Mouse (Mus musculus): ENCODE data around the gene Rad51c. TPM values are rescaled to one million over a fixed set of nuclear protein-coding genes. Genes with fewer than 3 reads are reported as not detected.
"Not testable (repeated sequence)": the region's sequence is repeated elsewhere in the genome, so short reads cannot be mapped to it uniquely, and the experiment has no call there.

The Rad51c gene
- polyA plus RNA-seq, 1 experiment from 2014 or later: 6.5 TPM

- H3K36me3 ChIP-seq: no peaks in the 10 kb centered on the region
- WGBS: 83% methylated on average over 4 of the region's 4 CpGs
- no peak overlapping the region for H3K4me3 ChIP-seq (replicated peaks)
- no peak overlapping the region for H3K27ac ChIP-seq
- no peaks in the 10 kb centered on the region for H3K27me3 ChIP-seq (replicated peaks)
- ATAC-seq (ENCODE audit: insufficient read depth, low FRiP score, low read depth): no peak
- H3K9ac ChIP-seq: no peak overlapping the region
- H3K4me2 ChIP-seq: no peak overlapping the region
- H3K9me3 ChIP-seq: no peaks in the 10 kb centered on the region
- no peaks in the 10 kb centered on the region for H3K4me1 ChIP-seq
These were observed 24.6 kb upstream of the Rad51c start for GRCm38 (mm10) chr11:87429363-87429762.

DNA sequence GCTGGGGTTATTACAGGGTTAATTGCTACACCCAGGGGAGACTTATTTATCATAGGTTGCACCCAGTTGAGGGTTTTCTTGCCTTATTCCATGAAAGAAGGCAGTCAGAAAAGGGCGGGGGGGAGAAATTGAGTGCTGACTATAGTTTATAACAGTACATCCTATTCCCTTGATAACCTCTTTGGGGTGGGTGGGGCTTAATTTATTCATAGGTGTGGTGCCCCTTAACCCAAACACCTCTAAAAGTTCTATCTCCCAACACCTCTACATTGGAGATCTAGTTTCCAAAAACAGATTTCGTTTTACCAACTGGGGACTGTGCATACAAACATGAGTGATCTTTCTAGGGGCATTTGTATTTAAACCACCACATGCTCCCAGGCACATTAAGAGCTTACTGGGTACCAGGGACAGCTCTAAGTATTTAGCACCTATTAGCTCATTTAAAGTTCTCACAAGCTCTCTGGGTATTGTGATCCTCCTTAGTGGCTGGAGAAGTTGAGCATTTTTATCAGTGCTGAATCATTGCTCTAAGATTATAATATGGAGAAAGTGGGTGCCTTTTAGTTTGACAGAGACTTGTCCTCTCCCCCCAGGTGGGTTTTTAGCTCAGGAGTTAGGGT, 23.4 kb upstream of the Rad51c start:
- Histone ChIP-seq H3K4me3 (replicated peaks) (no peak overlapping the region), H3K9ac (no peak overlapping the region), H3K27me3 (replicated peaks) (no peaks in the 10 kb centered on the region), H3K4me2 (no peak overlapping the region), H3K27ac (peak overlapping the region; percentile 68; the same call in 1 of the 2 replicates), H3K36me3 (no peaks in the 10 kb centered on the region), H3K4me1 (no peaks in the 10 kb centered on the region), H3K9me3 (no peaks in the 10 kb centered on the region)
- ATAC-seq (ENCODE audit: insufficient read depth, low FRiP score, low read depth): no peak
- WGBS: 69% methylated on average over 2 of the region's 2 CpGs

- Histone ChIP-seq H3K4me2 (no peak overlapping the region), H3K9ac (no peak overlapping the region), H3K27ac (peak overlapping the region; percentile 68; the same call in 1 of the 2 replicates), H3K9me3 (no peaks in the 10 kb centered on the region), H3K27me3 (replicated peaks) (no peaks in the 10 kb centered on the region), H3K4me3 (replicated peaks) (no peak overlapping the region), H3K4me1 (no peaks in the 10 kb centered on the region), H3K36me3 (no peaks in the 10 kb centered on the region)
- WGBS: 15% methylated on average over 1 of the region's 1 CpGs
- no peak for ATAC-seq (ENCODE audit: insufficient read depth, low FRiP score, low read depth)
These were observed 22.7 kb upstream of the Rad51c start for GRCm38 (mm10) chr11:87427273-87428050.

GRCm38 (mm10) chr11:87426450-87427250, 21.9 kb upstream of the Rad51c start:
- not testable (repeated sequence) for H3K4me1 ChIP-seq; H3K27me3 ChIP-seq (replicated peaks); H3K9me3 ChIP-seq; H3K36me3 ChIP-seq; H3K9ac ChIP-seq
- peak overlapping the region; percentile 39 for H3K4me3 ChIP-seq (replicated peaks)
- WGBS: under 1% methylated on average over 24 of the region's 24 CpGs
- H3K4me2 ChIP-seq: peak overlapping the region; percentile 52
- H3K27ac ChIP-seq: peak overlapping the region; percentile 73
- peak; percentile 88 for ATAC-seq (ENCODE audit: insufficient read depth, low FRiP score, low read depth)

DNA sequence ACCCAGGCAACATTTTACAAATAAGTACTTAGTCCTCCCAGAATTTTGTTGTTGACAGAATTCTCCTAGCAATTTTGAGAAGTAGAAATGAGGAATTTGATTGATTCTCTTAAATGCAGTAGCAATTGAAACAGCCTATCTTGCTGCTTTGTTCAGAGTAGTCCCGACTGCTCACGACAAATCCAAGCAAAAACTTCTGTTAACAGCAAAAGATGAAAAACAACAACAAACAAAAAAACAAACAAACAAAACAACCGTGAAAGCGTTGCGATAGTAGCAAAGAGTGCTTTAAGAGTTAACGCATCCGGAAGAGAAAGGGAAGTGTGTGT, 21.3 kb upstream of the Rad51c start:
- no peaks in the 10 kb centered on the region for H3K36me3 ChIP-seq
- H3K4me3 ChIP-seq (replicated peaks): peak overlapping the region; percentile 39
- 1% methylated on average over 7 of the region's 7 CpGs for WGBS
- H3K4me1 ChIP-seq: no peaks in the 10 kb centered on the region
- H3K27ac ChIP-seq: peak overlapping the region; percentile 73
- H3K27me3 ChIP-seq (replicated peaks): no peaks in the 10 kb centered on the region
- ATAC-seq (ENCODE audit: insufficient read depth, low FRiP score, low read depth): no peak
- peak overlapping the region; percentile 52 for H3K4me2 ChIP-seq
- no peak overlapping the region for H3K9ac ChIP-seq
- H3K9me3 ChIP-seq: no peaks in the 10 kb centered on the region

DNA sequence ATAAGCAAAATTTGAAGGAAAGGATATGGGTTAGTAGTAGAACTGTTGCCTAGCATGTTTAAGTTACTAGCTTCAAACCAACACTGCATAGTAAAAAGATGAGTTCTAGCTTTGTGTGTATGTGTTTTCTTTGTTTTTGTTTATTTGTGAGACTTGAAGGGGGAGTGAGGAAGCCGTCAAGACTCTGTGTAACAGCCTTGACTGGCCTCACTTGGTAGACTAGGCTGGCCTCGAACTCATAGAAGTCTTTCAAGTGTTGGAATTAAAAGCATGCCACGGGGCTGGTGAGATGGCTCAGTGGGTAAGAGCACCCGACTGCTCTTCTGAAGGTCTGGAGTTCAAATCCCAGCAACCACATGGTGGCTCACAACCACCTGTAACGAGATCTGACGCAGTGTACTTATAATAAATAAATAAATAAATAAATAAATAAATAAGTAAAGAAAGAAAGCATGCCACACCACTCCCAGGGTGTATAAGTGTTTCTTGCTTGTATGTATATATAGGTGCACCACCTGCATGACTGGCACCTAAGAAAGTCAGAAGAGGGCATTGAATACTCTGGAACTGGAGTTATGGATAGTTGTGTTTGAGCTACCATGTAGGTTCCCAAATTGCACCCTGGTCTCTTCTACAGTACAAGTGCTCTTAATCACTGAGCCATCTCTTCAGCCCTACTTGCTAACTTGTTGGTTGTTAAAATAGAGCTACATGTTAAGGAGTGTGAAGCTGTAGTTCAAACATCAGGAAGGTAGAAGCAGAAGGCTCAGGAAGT, 19.0 kb upstream of the Rad51c start:
- H3K4me1 ChIP-seq: no peaks in the 10 kb centered on the region
- no peak overlapping the region for H3K9ac ChIP-seq
- H3K4me2 ChIP-seq: no peak overlapping the region
- 40% methylated on average over 6 of the region's 6 CpGs for WGBS
- no peaks in the 10 kb centered on the region for H3K27me3 ChIP-seq (replicated peaks)
- peak overlapping the region; percentile 74 for H3K27ac ChIP-seq
- H3K36me3 ChIP-seq: no peaks in the 10 kb centered on the region
- no peak overlapping the region for H3K4me3 ChIP-seq (replicated peaks)
- ATAC-seq (ENCODE audit: insufficient read depth, low FRiP score, low read depth): no peak
- no peaks in the 10 kb centered on the region for H3K9me3 ChIP-seq

- WGBS: under 1% methylated on average over 26 of the region's 26 CpGs
- Histone ChIP-seq H3K4me2 (peak overlapping the region; percentile 61), H3K9ac (peak overlapping the region; percentile 6; the same call in 1 of the 2 replicates), H3K27me3 (replicated peaks) (no peaks in the 10 kb centered on the region), H3K27ac (peak overlapping the region; percentile 86), H3K4me1 (no peaks in the 10 kb centered on the region), H3K36me3 (no peaks in the 10 kb centered on the region), H3K9me3 (no peaks in the 10 kb centered on the region), H3K4me3 (replicated peaks) (peak overlapping the region; percentile 38)
- ATAC-seq (ENCODE audit: insufficient read depth, low FRiP score, low read depth): peak; percentile 80
These were observed 18.0 kb upstream of the Rad51c start for GRCm38 (mm10) chr11:87422511-87423340.

DNA sequence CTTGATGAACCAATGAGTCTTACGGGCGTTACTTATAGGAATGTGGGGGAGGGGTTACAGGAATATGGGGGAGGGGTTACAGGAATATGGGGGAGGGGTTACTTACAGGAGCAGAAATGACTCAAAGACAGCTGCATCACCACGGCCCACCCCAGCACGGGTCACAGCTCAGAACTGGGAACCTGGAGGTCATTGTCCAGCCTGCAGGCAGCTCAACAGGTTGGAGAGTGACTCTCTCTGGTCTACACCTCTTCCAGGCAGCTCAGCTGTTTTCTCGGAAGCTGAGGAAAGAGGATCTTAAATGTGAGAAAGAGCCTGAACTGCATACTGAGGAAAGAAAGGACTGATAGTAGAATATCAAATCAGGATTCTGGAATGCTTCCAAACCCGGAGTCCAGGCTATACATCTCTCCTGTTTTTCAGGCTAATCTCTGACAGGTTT, 17.0 kb upstream of the Rad51c start:
- Histone ChIP-seq H3K27ac (peak overlapping the region; percentile 86), H3K9ac (peak overlapping the region; percentile 6; the same call in 1 of the 2 replicates), H3K36me3 (no peaks in the 10 kb centered on the region), H3K27me3 (replicated peaks) (no peaks in the 10 kb centered on the region), H3K4me2 (peak overlapping the region; percentile 61), H3K4me1 (no peaks in the 10 kb centered on the region), H3K9me3 (no peaks in the 10 kb centered on the region), H3K4me3 (replicated peaks) (peak overlapping the region; percentile 38)
- no peak for ATAC-seq (ENCODE audit: insufficient read depth, low FRiP score, low read depth)
- WGBS: 8% methylated on average over 6 of the region's 6 CpGs

GRCm38 (mm10) chr11:87420861-87421260, 16.1 kb upstream of the Rad51c start:
- no peak overlapping the region for H3K4me3 ChIP-seq (replicated peaks)
- no peak overlapping the region for H3K27ac ChIP-seq
- H3K9me3 ChIP-seq: no peaks in the 10 kb centered on the region
- no peak overlapping the region for H3K4me2 ChIP-seq
- H3K4me1 ChIP-seq: no peaks in the 10 kb centered on the region
- no peaks in the 10 kb centered on the region for H3K27me3 ChIP-seq (replicated peaks)
- ATAC-seq (ENCODE audit: insufficient read depth, low FRiP score, low read depth): no peak
- H3K9ac ChIP-seq: no peak overlapping the region
- H3K36me3 ChIP-seq: no peaks in the 10 kb centered on the region

DNA sequence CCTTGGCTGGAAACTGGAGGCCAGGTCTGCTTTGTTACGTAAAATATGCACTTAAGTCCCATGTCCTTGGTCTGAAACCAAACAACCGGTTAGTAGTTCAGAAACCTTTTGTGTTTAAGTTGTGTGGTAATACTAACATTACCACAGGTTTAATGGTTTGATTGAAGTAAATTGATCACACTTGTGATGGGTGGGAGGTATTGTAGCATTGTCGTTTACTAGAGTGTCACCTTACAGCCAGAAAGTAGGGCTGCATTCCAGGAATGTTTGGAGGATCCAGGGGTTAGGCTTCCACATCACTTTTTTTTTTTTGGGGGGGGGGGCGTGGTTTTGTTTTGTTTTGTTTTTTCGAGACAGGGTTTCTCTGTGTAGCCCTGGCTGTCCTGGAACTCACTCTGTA, 11.4 kb upstream of the Rad51c start:
- H3K4me2 ChIP-seq: no peak overlapping the region
- H3K36me3 ChIP-seq: no peaks in the 10 kb centered on the region
- no peaks in the 10 kb centered on the region for H3K9me3 ChIP-seq
- 41% methylated on average over 5 of the region's 5 CpGs for WGBS
- no peaks in the 10 kb centered on the region for H3K27me3 ChIP-seq (replicated peaks)
- no peak for ATAC-seq (ENCODE audit: insufficient read depth, low FRiP score, low read depth)
- H3K27ac ChIP-seq: no peak overlapping the region
- no peak overlapping the region for H3K9ac ChIP-seq
- H3K4me3 ChIP-seq (replicated peaks): no peak overlapping the region
- H3K4me1 ChIP-seq: no peaks in the 10 kb centered on the region

- H3K27ac ChIP-seq; ATAC-seq (ENCODE audit: insufficient read depth, low FRiP score, low read depth): not testable (repeated sequence)
- 63% methylated on average over 3 of the region's 3 CpGs for WGBS
These were observed 8.7 kb upstream of the Rad51c start for GRCm38 (mm10) chr11:87413412-87413811.

More at GRCm38 (mm10) chr11:87413412-87413811, 8.7 kb upstream of the Rad51c start:
- H3K4me1 ChIP-seq; H3K27me3 ChIP-seq (replicated peaks); H3K9ac ChIP-seq; H3K4me2 ChIP-seq; H3K9me3 ChIP-seq; H3K4me3 ChIP-seq (replicated peaks); H3K36me3 ChIP-seq: not testable (repeated sequence)
